Mouse (Mus musculus): Measurements from ENCODE around the gene Ciart. TPM values are rescaled to one million over a fixed set of nuclear protein-coding genes. Genes with fewer than 3 reads are reported as not detected.

Gene Ciart
- total and polyA plus RNA-seq, 3 experiments, result 0.31 to 1.3 TPM; not detected in 1

- DNase-seq (ENCODE audit: low spot score) (no peak), ATAC-seq (ENCODE audit: extremely low read depth, insufficient number of reproducible peaks, low FRiP score, poor library complexity, severe bottlenecking) (no peak)
- Histone ChIP-seq H3K36me3 (replicated peaks) (peaks cover 29% of the 10 kb centered on the region), H3K27me3 (ENCODE audit: insufficient read depth, low read length) (no peaks in the 10 kb centered on the region), H3K4me3 (ENCODE audit: low read depth, low read length) (peak overlapping the region; percentile 70; the same call in 1 of the 2 replicates), H3K4me1 (ENCODE audit: insufficient read depth, low read depth, low read length) (peaks cover 40% of the 10 kb centered on the region), H3K9me3 (replicated peaks) (no peaks in the 10 kb centered on the region)
- no peak for TF ChIP-seq GATA1 (IDR thresholded peaks at IDR 0.05; ENCODE audit: borderline replicate concordance, low read length)
- no peak for TF ChIP-seq GATA2 (IDR thresholded peaks at IDR 0.05; ENCODE audit: borderline replicate concordance, low read depth, low read length)
- TF ChIP-seq CTCF (IDR thresholded peaks at IDR 0.05; ENCODE audit: low read depth, low read length), result no peak
- no peak for TF ChIP-seq POLR2AphosphoS5 (IDR thresholded peaks at IDR 0.05; ENCODE audit: insufficient replicate concordance, low read depth, low read length)
- no peak for TF ChIP-seq TAL1 (conservative IDR thresholded peaks at IDR 0.05; ENCODE audit: low read depth, low read length)
Observed at GRCm38 (mm10) chr3:95893126-95893525, 11.1 kb upstream of the Ciart start.

GRCm38 (mm10) chr3:95892066-95893052 lies 10.3 kb upstream of the Ciart start:
- peaks cover 37% of the 10 kb centered on the region for H3K4me1 ChIP-seq (ENCODE audit: insufficient read depth, low read depth, low read length)
- TF ChIP-seq POLR2AphosphoS5 (IDR thresholded peaks at IDR 0.05; ENCODE audit: insufficient replicate concordance, low read depth, low read length) (no peak), GATA1 (IDR thresholded peaks at IDR 0.05; ENCODE audit: borderline replicate concordance, low read length) (no peak)
- DNase-seq (ENCODE audit: low spot score), result no peak
- no peaks in the 10 kb centered on the region for H3K9me3 ChIP-seq (replicated peaks)
- peak overlapping the region; percentile 11; the same call in 1 of the 2 replicates for H3K4me3 ChIP-seq (ENCODE audit: low read depth, low read length)
- no peaks in the 10 kb centered on the region for H3K27me3 ChIP-seq (ENCODE audit: insufficient read depth, low read length)
- ATAC-seq (ENCODE audit: extremely low read depth, insufficient number of reproducible peaks, low FRiP score, poor library complexity, severe bottlenecking), result no peak
- H3K36me3 ChIP-seq (replicated peaks), result peaks cover 29% of the 10 kb centered on the region

- Histone ChIP-seq H3K4me3 (ENCODE audit: low read depth, low read length) (peak within 1 kb of the TSS; percentile 11; the same call in 1 of the 2 replicates), H3K27me3 (ENCODE audit: insufficient read depth, low read length) (no peaks in the 10 kb centered on the region), H3K4me1 (ENCODE audit: insufficient read depth, low read depth, low read length) (peaks cover 37% of the 10 kb centered on the region), H3K9me3 (replicated peaks) (no peaks in the 10 kb centered on the region), H3K36me3 (replicated peaks) (peaks cover 36% of the 10 kb centered on the region)
- no peak for TF ChIP-seq TAL1 (conservative IDR thresholded peaks at IDR 0.05; ENCODE audit: low read depth, low read length)
- TF ChIP-seq CTCF (IDR thresholded peaks at IDR 0.05; ENCODE audit: low read depth, low read length), result no peak
- no peak for TF ChIP-seq GATA1 (IDR thresholded peaks at IDR 0.05; ENCODE audit: borderline replicate concordance, low read length)
- TF ChIP-seq POLR2AphosphoS5 (IDR thresholded peaks at IDR 0.05; ENCODE audit: insufficient replicate concordance, low read depth, low read length), result no peak
- no peak for TF ChIP-seq GATA2 (IDR thresholded peaks at IDR 0.05; ENCODE audit: borderline replicate concordance, low read depth, low read length)
- ATAC-seq (ENCODE audit: extremely low read depth, insufficient number of reproducible peaks, low FRiP score, poor library complexity, severe bottlenecking) (no peak), DNase-seq (ENCODE audit: low spot score) (peak; percentile 42)
Observed at GRCm38 (mm10) chr3:95891211-95892065, 9.4 kb upstream of the Ciart start, which contains the start of gene BC028528. Gene BC028528, minus strand, starts transcription at chr3:95892005.

GRCm38 (mm10) chr3:95889664-95890063 lies 7.6 kb upstream of the Ciart start:
- peaks cover 38% of the 10 kb centered on the region for H3K36me3 ChIP-seq (replicated peaks)
- DNase-seq (ENCODE audit: low spot score) (no peak), ATAC-seq (ENCODE audit: extremely low read depth, insufficient number of reproducible peaks, low FRiP score, poor library complexity, severe bottlenecking) (no peak)
- H3K27me3 ChIP-seq (ENCODE audit: insufficient read depth, low read length), result no peaks in the 10 kb centered on the region
- no peak for TF ChIP-seq GATA2 (IDR thresholded peaks at IDR 0.05; ENCODE audit: borderline replicate concordance, low read depth, low read length)
- no peak for TF ChIP-seq CTCF (IDR thresholded peaks at IDR 0.05; ENCODE audit: low read depth, low read length)
- TF ChIP-seq GATA1 (IDR thresholded peaks at IDR 0.05; ENCODE audit: borderline replicate concordance, low read length), result no peak
- TF ChIP-seq POLR2AphosphoS5 (IDR thresholded peaks at IDR 0.05; ENCODE audit: insufficient replicate concordance, low read depth, low read length), result no peak
- no peak for TF ChIP-seq TAL1 (conservative IDR thresholded peaks at IDR 0.05; ENCODE audit: low read depth, low read length)
- H3K9me3 ChIP-seq (replicated peaks), result no peaks in the 10 kb centered on the region
- H3K4me1 ChIP-seq (ENCODE audit: insufficient read depth, low read depth, low read length), result peaks cover 26% of the 10 kb centered on the region
- no peak overlapping the region for H3K4me3 ChIP-seq (ENCODE audit: low read depth, low read length)

- DNase-seq (ENCODE audit: low spot score) (no peak), ATAC-seq (ENCODE audit: extremely low read depth, insufficient number of reproducible peaks, low FRiP score, poor library complexity, severe bottlenecking) (no peak)
- Histone ChIP-seq H3K9me3 (replicated peaks) (peaks cover under 1% of the 10 kb centered on the region), H3K27me3 (ENCODE audit: insufficient read depth, low read length) (no peaks in the 10 kb centered on the region; the same call in 1 of the 2 replicates), H3K4me3 (ENCODE audit: low read depth, low read length) (no peak overlapping the region), H3K4me1 (ENCODE audit: insufficient read depth, low read depth, low read length) (peaks cover 19% of the 10 kb centered on the region), H3K36me3 (replicated peaks) (peaks cover 48% of the 10 kb centered on the region)
- TF ChIP-seq GATA1 (IDR thresholded peaks at IDR 0.05; ENCODE audit: borderline replicate concordance, low read length), result no peak
- TF ChIP-seq TAL1 (conservative IDR thresholded peaks at IDR 0.05; ENCODE audit: low read depth, low read length), result no peak
- TF ChIP-seq GATA2 (IDR thresholded peaks at IDR 0.05; ENCODE audit: borderline replicate concordance, low read depth, low read length), result no peak
- TF ChIP-seq POLR2AphosphoS5 (IDR thresholded peaks at IDR 0.05; ENCODE audit: insufficient replicate concordance, low read depth, low read length), result no peak
- TF ChIP-seq CTCF (IDR thresholded peaks at IDR 0.05; ENCODE audit: low read depth, low read length), result no peak
Observed at GRCm38 (mm10) chr3:95887596-95887995, 5.5 kb upstream of the Ciart start.
